Mouse (Mus musculus): ENCODE measurements around the gene Gadd45b. TPM values are rescaled to one million over a fixed set of nuclear protein-coding genes. Genes with fewer than 3 reads are reported as not detected.
A peak's percentile ranks its signal among the peaks of the same experiment; 100 is the strongest.

Gene Gadd45b
- polyA plus RNA-seq, 1 experiment from 2014 or later, result 34.8 TPM

DNA sequence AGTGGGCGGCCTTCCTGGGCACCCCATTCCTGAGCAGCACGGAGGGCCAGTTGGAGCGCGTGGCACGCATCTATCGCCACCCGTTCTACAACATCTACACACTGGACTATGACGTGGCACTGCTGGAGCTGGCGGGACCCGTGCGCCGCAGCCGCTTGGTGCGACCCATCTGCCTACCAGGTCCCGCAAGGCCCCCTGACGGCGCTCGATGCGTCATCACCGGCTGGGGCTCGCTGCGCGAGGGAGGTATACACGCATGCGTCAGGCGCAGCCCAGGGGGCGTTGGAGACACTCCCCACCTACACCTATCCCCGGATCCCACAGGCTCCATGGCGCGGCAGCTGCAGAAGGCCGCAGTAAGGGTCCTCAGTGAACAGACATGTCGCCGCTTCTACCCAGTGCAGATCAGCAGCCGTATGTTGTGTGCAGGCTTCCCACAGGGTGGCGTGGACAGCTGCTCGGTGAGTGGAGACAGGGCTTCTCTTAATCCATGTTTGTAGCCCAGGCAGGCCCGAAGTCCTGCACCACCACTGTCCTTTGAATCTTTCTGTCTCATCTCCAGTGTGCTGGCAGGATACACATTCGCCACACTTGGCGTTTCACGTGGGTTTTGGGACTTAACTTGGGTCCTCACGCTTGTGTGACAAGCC, 31.9 kb upstream of the Gadd45b start:
- H3K27ac ChIP-seq (ENCODE audit: low read length), result no peak overlapping the region
- H3K36me3 ChIP-seq (ENCODE audit: control insufficient read depth, insufficient read depth, low read length), result no peaks in the 10 kb centered on the region
- no peaks in the 10 kb centered on the region for H3K9me3 ChIP-seq (replicated peaks; ENCODE audit: control insufficient read depth, low read length)
- WGBS, result 30% methylated on average over 41 of the region's 41 CpGs
- peaks cover 17% of the 10 kb centered on the region for H3K4me1 ChIP-seq (ENCODE audit: control insufficient read depth, insufficient read depth, low read length)
- peak overlapping the region; percentile 60 for H3K9ac ChIP-seq (ENCODE audit: low read length)
- no peak for ATAC-seq (ENCODE audit: insufficient read depth, low FRiP score)
- 0 out of 2 replicates have a peak overlapping the region, but pooled peaks have one; percentile 6 for H3K4me3 ChIP-seq (replicated peaks; ENCODE audit: low read length)
- no peaks in the 10 kb centered on the region for H3K27me3 ChIP-seq (ENCODE audit: control insufficient read depth, insufficient read depth, low read length)
- H3K4me2 ChIP-seq (ENCODE audit: low read depth, low read length), result peak overlapping the region; percentile 32

DNA sequence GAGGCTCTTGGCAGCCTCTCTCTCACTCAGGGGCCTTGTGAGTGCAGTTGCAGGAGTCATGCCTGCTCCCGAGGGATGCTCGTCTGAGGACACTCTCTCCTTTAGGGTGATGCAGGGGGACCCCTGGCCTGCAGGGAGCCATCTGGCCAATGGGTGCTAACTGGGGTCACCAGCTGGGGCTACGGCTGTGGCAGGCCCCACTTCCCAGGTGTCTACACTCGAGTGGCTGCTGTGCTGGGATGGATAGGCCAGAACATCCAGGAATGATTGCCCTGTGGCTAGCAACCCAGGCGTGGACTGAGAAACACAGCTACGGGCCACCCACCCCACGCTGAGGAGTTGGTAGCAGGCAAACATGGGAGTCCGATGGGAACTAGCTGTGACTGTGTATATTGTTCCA, 30.8 kb upstream of the Gadd45b start:
- no peak overlapping the region for H3K27ac ChIP-seq (ENCODE audit: low read length)
- WGBS, result 85% methylated on average over 8 of the region's 8 CpGs
- peaks cover 2% of the 10 kb centered on the region; the same call in 1 of the 2 replicates for H3K36me3 ChIP-seq (ENCODE audit: control insufficient read depth, insufficient read depth, low read length)
- no peak overlapping the region; the same call in 1 of the 2 replicates for H3K4me2 ChIP-seq (ENCODE audit: low read depth, low read length)
- no peaks in the 10 kb centered on the region for H3K9me3 ChIP-seq (replicated peaks; ENCODE audit: control insufficient read depth, low read length)
- no peak overlapping the region for H3K9ac ChIP-seq (ENCODE audit: low read length)
- H3K4me1 ChIP-seq (ENCODE audit: control insufficient read depth, insufficient read depth, low read length), result peaks cover 17% of the 10 kb centered on the region
- no peaks in the 10 kb centered on the region for H3K27me3 ChIP-seq (ENCODE audit: control insufficient read depth, insufficient read depth, low read length)
- 0 out of 2 replicates have a peak overlapping the region, but pooled peaks have one; percentile 80 for H3K4me3 ChIP-seq (replicated peaks; ENCODE audit: low read length)
- ATAC-seq (ENCODE audit: insufficient read depth, low FRiP score), result no peak

DNA sequence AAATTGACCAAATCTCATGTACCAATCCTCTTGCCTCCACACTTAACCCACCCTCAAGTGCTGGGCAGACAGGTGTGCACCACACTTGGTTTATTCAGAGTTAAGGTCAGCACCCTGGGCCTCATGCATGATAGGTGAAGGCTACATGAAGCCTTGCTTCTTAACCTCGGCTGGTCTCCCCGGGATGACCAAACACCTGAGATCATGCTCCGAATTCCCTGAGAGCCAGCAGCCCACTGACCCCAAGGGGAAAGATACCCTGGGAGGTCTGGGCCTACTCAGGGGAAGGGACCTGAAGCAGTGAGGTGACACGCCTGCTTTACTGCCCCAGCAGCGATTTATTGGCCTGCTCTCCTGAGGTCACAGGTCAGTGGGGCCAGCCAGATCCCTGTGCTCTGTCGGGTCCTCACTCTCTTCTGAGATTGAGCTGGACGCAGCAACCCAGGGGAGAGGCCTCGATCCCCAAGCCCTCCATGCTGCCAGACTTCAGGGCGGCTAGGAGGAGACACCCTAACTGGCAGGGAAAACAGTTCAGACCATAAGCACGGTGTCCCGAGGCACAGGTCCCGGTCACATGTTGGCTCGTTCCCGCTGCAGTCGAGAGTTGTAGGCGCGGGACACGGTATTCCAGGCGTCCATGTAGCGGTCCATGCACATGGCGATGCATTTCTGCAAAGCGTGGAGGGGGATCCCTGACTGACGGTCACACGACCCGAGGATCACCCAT, 30.1 kb upstream of the Gadd45b start:
- 13% methylated on average over 25 of the region's 25 CpGs for WGBS
- Histone ChIP-seq H3K36me3 (ENCODE audit: control insufficient read depth, insufficient read depth, low read length) (peaks cover 2% of the 10 kb centered on the region), H3K4me1 (ENCODE audit: control insufficient read depth, insufficient read depth, low read length) (peaks cover 17% of the 10 kb centered on the region), H3K4me2 (ENCODE audit: low read depth, low read length) (peak overlapping the region; percentile 92), H3K27ac (ENCODE audit: low read length) (peak overlapping the region; percentile 53), H3K9me3 (replicated peaks; ENCODE audit: control insufficient read depth, low read length) (no peaks in the 10 kb centered on the region), H3K27me3 (ENCODE audit: control insufficient read depth, insufficient read depth, low read length) (no peaks in the 10 kb centered on the region), H3K4me3 (replicated peaks; ENCODE audit: low read length) (peak overlapping the region; percentile 80), H3K9ac (ENCODE audit: low read length) (peak overlapping the region; percentile 88)
- no peak for ATAC-seq (ENCODE audit: insufficient read depth, low FRiP score)

DNA sequence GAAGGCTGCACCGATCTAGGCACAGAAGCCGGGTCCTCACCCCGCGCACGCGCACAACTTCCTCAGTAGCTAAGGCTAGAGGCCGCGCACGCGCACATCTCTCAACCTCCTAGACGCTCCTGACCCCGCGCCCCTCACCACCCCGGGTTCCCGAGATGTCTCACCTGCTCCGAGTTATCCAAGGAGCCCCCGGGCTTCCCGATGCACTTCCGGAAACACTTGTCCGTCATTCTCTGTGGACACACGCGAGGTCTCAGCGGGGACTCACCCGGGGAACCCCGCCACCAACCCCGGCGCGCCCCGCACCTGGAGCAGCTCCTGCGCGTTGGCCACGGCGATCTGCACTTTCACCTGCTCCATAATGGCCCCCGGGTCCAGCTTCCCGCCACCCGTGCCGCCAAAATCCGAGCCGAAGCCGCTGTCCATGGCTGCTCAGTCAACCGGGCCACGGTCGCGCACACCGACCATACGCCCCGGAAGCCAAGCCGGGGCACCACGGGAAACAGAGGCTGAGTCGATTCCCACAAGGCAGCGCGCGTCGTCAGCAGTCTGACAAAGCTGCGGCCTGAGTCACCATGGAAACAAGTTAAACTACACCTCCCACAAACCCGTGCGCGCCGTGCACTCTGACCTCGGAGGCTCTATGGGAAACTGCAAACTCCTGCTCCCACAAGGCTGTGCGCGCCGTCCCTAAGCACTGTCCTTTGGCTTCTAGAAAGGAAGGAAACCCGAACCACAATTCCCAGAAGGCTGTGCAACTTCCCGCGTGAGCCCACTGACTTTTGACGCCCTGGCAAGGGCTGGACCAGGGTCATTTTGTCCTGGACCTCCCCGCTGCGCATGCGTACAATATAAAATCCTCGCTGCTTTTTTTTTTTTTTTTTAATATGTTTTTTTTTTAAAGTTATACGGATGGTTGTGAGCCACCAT, 29.3 kb upstream of the Gadd45b start, which contains the start of gene Timm13:
Timm13 (minus strand) TSS at position 652 of the 930 bp plus-strand sequence.
- Histone ChIP-seq H3K36me3 (ENCODE audit: control insufficient read depth, insufficient read depth, low read length) (peaks cover 2% of the 10 kb centered on the region), H3K27ac (ENCODE audit: low read length) (peak within 1 kb of the TSS; percentile 53), H3K9me3 (replicated peaks; ENCODE audit: control insufficient read depth, low read length) (no peaks in the 10 kb centered on the region), H3K4me1 (ENCODE audit: control insufficient read depth, insufficient read depth, low read length) (peaks cover 17% of the 10 kb centered on the region), H3K27me3 (ENCODE audit: control insufficient read depth, insufficient read depth, low read length) (no peaks in the 10 kb centered on the region), H3K4me2 (ENCODE audit: low read depth, low read length) (peak within 1 kb of the TSS; percentile 92), H3K9ac (ENCODE audit: low read length) (peak within 1 kb of the TSS; percentile 88), H3K4me3 (replicated peaks; ENCODE audit: low read length) (peak within 1 kb of the TSS; percentile 80)
- under 1% methylated on average over 72 of the region's 72 CpGs for WGBS
- peak; percentile 97 for ATAC-seq (ENCODE audit: insufficient read depth, low FRiP score)

DNA sequence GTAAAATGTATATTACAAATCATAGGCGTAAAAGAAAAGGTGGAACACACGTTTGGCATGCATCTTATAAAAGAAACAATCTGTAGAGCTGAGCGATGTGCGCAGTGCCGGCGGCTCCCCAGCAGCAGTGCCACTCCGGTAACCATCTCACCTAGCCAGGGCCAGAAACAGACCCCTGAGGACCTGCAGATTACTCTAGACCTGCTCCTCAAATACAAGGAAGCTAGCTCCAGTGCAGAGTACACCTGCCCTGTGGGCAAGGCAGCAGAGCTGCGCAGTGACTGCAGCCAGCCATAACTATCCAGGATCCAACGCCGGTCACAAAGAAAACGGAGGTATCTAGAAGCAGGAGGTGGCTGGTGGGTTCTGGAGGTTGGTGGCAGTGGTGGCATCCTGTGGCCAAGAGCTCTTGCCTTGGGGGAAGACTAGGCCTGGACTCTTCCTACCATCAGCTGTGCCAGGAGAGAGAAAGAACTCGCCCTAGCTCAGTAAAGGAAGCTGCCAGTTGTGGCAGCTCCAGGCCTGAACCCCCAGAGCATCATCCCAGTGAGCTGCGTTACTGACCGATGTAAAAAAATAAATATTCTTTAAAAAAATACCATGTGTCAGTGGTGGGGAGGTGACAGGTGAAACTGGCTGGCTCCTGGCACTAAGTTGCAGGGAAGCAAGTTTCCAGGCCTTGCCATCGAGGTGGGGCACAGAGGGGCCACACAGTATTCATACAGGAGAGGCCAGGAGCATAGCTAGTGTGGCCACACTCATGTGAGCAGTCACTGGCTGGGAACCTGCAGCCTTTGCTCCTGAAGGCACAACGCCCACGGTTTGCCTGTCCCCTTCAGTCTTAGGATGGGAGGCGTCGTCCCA, 28.2 kb upstream of the Gadd45b start:
- Histone ChIP-seq H3K9me3 (replicated peaks; ENCODE audit: control insufficient read depth, low read length) (no peaks in the 10 kb centered on the region), H3K27ac (ENCODE audit: low read length) (peak overlapping the region; percentile 43), H3K4me3 (replicated peaks; ENCODE audit: low read length) (0 out of 2 replicates have a peak overlapping the region, but pooled peaks have one; percentile 17), H3K4me2 (ENCODE audit: low read depth, low read length) (peak overlapping the region; percentile 47), H3K4me1 (ENCODE audit: control insufficient read depth, insufficient read depth, low read length) (peaks cover 17% of the 10 kb centered on the region), H3K27me3 (ENCODE audit: control insufficient read depth, insufficient read depth, low read length) (no peaks in the 10 kb centered on the region), H3K36me3 (ENCODE audit: control insufficient read depth, insufficient read depth, low read length) (peaks cover 2% of the 10 kb centered on the region), H3K9ac (ENCODE audit: low read length) (peak overlapping the region; percentile 53)
- ATAC-seq (ENCODE audit: insufficient read depth, low FRiP score), result no peak
- WGBS, result 82% methylated on average over 19 of the region's 19 CpGs

DNA sequence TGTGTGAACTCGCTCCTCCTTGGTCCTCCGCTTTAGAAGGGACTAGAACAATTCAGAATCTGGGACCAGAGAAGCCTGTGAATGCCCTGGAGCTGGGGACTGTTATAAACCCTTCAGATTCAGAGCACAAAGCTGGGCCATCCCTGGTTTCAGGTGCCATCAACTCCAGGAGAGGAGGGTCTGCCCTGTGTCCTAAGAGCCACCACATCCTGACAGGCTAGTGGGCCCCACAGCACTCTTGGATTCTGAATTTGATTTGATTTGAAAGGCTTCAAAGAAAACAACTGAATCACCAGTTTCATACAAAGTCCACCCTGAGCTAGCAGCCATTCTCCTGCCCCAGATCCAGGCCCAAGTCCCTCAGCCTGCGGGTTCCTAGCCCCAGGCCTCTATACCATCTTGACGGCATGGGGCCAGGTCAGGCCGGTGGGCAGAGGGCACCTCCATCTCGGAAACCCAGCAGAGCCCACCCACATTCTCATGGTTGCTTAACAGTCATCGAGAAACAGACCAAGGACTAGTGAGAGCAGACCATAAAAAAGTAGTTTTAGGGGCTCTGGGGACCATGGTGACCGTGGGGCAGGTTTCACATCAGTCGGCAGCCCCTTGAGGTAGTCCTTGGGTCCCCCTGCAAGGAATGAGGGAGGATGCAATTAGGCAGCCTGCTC, 27.5 kb upstream of the Gadd45b start:
- Histone ChIP-seq H3K4me2 (ENCODE audit: low read depth, low read length) (no peak overlapping the region), H3K27me3 (ENCODE audit: control insufficient read depth, insufficient read depth, low read length) (no peaks in the 10 kb centered on the region), H3K4me1 (ENCODE audit: control insufficient read depth, insufficient read depth, low read length) (peaks cover 17% of the 10 kb centered on the region), H3K9me3 (replicated peaks; ENCODE audit: control insufficient read depth, low read length) (no peaks in the 10 kb centered on the region), H3K9ac (ENCODE audit: low read length) (no peak overlapping the region; the same call in 1 of the 2 replicates), H3K36me3 (ENCODE audit: control insufficient read depth, insufficient read depth, low read length) (peaks cover 2% of the 10 kb centered on the region), H3K4me3 (replicated peaks; ENCODE audit: low read length) (no peak overlapping the region), H3K27ac (ENCODE audit: low read length) (no peak overlapping the region)
- WGBS, result 90% methylated on average over 9 of the region's 9 CpGs
- no peak for ATAC-seq (ENCODE audit: insufficient read depth, low FRiP score)

DNA sequence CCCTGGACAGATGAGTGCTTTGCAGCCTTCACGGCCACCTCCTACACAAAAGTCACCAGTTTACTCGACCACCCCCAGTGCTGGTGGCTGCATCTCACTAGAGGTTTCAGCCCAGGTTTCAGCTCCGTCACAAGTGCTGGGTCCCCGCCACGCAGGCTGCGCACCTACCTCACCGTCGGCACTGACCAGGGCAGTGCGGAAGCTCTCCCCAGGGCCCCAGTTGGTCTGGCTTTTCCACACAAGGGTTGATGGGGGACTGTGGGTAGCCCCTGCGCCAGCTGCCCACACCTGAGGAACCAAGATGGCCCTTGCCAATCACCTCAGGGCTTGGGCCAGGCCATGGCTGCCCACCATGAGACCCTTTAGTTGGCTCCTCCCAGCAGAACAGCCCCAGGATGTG, 26.6 kb upstream of the Gadd45b start:
- Histone ChIP-seq H3K4me3 (replicated peaks; ENCODE audit: low read length) (no peak overlapping the region), H3K27ac (ENCODE audit: low read length) (no peak overlapping the region), H3K27me3 (ENCODE audit: control insufficient read depth, insufficient read depth, low read length) (no peaks in the 10 kb centered on the region), H3K9ac (ENCODE audit: low read length) (no peak overlapping the region), H3K4me1 (ENCODE audit: control insufficient read depth, insufficient read depth, low read length) (peaks cover 17% of the 10 kb centered on the region), H3K36me3 (ENCODE audit: control insufficient read depth, insufficient read depth, low read length) (peaks cover 2% of the 10 kb centered on the region), H3K9me3 (replicated peaks; ENCODE audit: control insufficient read depth, low read length) (no peaks in the 10 kb centered on the region), H3K4me2 (ENCODE audit: low read depth, low read length) (no peak overlapping the region)
- no peak for ATAC-seq (ENCODE audit: insufficient read depth, low FRiP score)
- 91% methylated on average over 10 of the region's 10 CpGs for WGBS
